Mouse (Mus musculus): ENCODE data around the gene Pld3.
"Not testable (repeated sequence)": the region's sequence is repeated elsewhere in the genome, so short reads cannot be mapped to it uniquely, and the experiment has no call there.

Pld3 gene

GRCm38 (mm10) chr7:27523805-27524204 is 29.2 kb downstream of the Pld3 start:
- DNase-seq (ENCODE audit: low read depth, low spot score): no peak

GRCm38 (mm10) chr7:27522967-27523366 is 30.1 kb downstream of the Pld3 start, which contains the start of gene Hipk4:
Hipk4 (plus strand) TSS chr7:27523267.
- DNase-seq (ENCODE audit: low read depth, low spot score): no peak

GRCm38 (mm10) chr7:27520599-27520998 is 32.4 kb downstream of the Pld3 start:
- DNase-seq (ENCODE audit: low read depth, low spot score): no peak

GRCm38 (mm10) chr7:27520104-27520503 is 32.9 kb downstream of the Pld3 start:
- DNase-seq (ENCODE audit: low read depth, low spot score): no peak

GRCm38 (mm10) chr7:27518314-27518713 is 34.7 kb downstream of the Pld3 start:
- DNase-seq (ENCODE audit: low read depth, low spot score): no peak

GRCm38 (mm10) chr7:27514961-27515360 is 38.1 kb downstream of the Pld3 start:
- no peak for DNase-seq (ENCODE audit: low read depth, low spot score)

GRCm38 (mm10) chr7:27510809-27511208 is 42.2 kb downstream of the Pld3 start:
- no peak for DNase-seq (ENCODE audit: low read depth, low spot score)

GRCm38 (mm10) chr7:27508648-27509005 is 44.4 kb downstream of the Pld3 start:
- DNase-seq (ENCODE audit: low read depth, low spot score): peak; percentile 88

- DNase-seq (ENCODE audit: low read depth, low spot score): peak; percentile 98
These were observed 45.0 kb downstream of the Pld3 start for GRCm38 (mm10) chr7:27507711-27508647.

GRCm38 (mm10) chr7:27506765-27507370 is 46.1 kb downstream of the Pld3 start:
- no peak for DNase-seq (ENCODE audit: low read depth, low spot score)

GRCm38 (mm10) chr7:27501620-27502019 is 51.4 kb downstream of the Pld3 start:
- DNase-seq (ENCODE audit: low read depth, low spot score): no peak

GRCm38 (mm10) chr7:27499036-27499435 is 54.0 kb downstream of the Pld3 start, which contains the start of gene Prx:
Prx (plus strand) TSS chr7:27499324.
- DNase-seq (ENCODE audit: low read depth, low spot score): no peak

- DNase-seq (ENCODE audit: low read depth, low spot score): not testable (repeated sequence)
These were observed 58.2 kb downstream of the Pld3 start for GRCm38 (mm10) chr7:27494659-27495367.

- DNase-seq (ENCODE audit: low read depth, low spot score): no peak
These were observed 59.6 kb downstream of the Pld3 start for GRCm38 (mm10) chr7:27493450-27493849.

- no peak for DNase-seq (ENCODE audit: low read depth, low spot score)
These were observed 60.0 kb downstream of the Pld3 start for GRCm38 (mm10) chr7:27493022-27493421.

GRCm38 (mm10) chr7:27491856-27492255 is 61.2 kb downstream of the Pld3 start:
- no peak for DNase-seq (ENCODE audit: low read depth, low spot score)

GRCm38 (mm10) chr7:27490543-27491329 is 62.3 kb downstream of the Pld3 start:
- DNase-seq (ENCODE audit: low read depth, low spot score): peak; percentile 91

- DNase-seq (ENCODE audit: low read depth, low spot score): no peak
These were observed 62.8 kb downstream of the Pld3 start for GRCm38 (mm10) chr7:27490227-27490542.

- peak; percentile 24 for DNase-seq (ENCODE audit: low read depth, low spot score)
These were observed 63.6 kb downstream of the Pld3 start for GRCm38 (mm10) chr7:27489270-27489869.

GRCm38 (mm10) chr7:27487740-27488268 is 65.2 kb downstream of the Pld3 start:
- peak; percentile 63 for DNase-seq (ENCODE audit: low read depth, low spot score)
